Mouse (Mus musculus) brown adipose tissue, adult 24 weeks (tissue): ENCODE data around the gene Nfe2l2. TPM values are rescaled to one million over a fixed set of nuclear protein-coding genes. Genes with fewer than 3 reads are reported as not detected.

Experiments
- H3K27ac ChIP-seq: fragments of 200-500 bp; replicated peaks from 2 replicates; pipeline ENCODE4 v1.5.1; 2012; ENCODE audit warnings: low read depth, mild to moderate bottlenecking, low read length
- H3K4me1 ChIP-seq: fragments of 200-500 bp; 2 replicates; pipeline ENCODE4 v1.6.1; 2012; ENCODE audit warnings: low read length, mixed read lengths; ENCODE audit not compliant: control insufficient read depth, insufficient read depth, insufficient read length
- H3K4me3 ChIP-seq: fragments of 200-500 bp; 2 replicates; pipeline ENCODE4 v1.5.1; 2012; ENCODE audit warnings: low read depth, mild to moderate bottlenecking, low read length, moderate library complexity; ENCODE audit not compliant: insufficient read depth
- polyA plus RNA-seq: library from polyadenylated mRNA; stranded (reverse); fragments of >200 nt; gene quantifications from 2 replicates; pipeline ENCODE4 v1.2.4, GENCODE M21; 2012; ENCODE audit not compliant: missing spikeins, insufficient read depth, insufficient read length

The Nfe2l2 gene
- polyA plus RNA-seq, 1 experiment: 50.2 TPM

DNA sequence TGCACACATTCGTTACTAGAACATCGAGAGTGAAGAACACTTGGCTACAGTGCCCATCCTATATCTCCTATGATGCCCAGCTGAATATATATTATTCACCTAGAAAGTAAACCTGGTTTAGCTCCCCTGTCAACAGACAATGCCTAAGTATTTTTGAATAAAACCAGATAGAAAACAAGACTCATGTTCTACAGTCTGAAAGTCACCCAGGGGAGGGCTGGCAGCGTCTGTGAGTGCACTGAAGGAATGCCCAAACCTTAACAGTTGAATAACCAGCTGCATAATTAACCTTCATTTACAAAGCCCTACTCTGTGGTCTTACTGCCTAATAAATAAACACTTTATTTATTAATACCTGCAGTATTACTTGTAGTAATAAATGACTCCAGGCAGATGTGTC, 19.9 kb downstream of the Nfe2l2 start:
- Histone ChIP-seq H3K4me3 (no peak overlapping the region), H3K27ac (peak overlapping the region; percentile 56; the same call in 1 of the 2 replicates), H3K4me1 (peaks cover 50% of the 10 kb centered on the region)

DNA sequence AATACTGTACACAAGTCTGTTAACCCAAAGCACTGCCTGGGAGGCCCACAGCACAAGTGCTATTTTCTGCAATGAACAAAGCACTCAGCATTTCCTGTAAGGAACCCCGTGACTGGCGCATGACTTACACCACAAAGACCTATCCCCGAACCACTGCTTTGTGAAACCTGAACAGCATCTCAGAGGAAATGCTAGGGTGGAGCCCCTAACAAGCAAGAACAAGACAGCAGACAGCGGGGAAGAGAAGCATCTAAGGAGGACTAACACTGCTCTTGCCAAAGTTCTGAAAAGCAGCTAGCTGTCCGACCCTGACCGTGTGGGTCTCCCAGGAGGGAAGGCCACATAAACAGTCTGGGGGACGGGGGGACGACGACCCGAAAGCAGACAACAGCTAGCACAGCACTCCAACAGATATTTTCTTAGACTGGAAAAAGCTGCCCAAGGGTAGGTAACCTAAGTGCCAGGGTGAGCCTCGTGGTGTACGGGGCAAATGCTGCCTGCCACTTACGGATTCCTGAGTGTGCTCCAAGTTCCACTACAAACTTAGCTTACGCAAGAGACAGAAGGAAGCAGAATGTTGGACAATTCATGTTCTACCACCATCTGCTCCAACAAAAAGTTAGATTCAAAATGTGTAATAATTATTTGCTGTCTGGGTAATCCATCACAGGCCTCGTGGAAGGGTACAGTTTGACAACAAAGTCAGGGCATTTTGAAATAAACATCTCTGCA, 21.3 kb downstream of the Nfe2l2 start:
- peaks cover 39% of the 10 kb centered on the region for H3K4me1 ChIP-seq
- peak overlapping the region; percentile 47 for H3K4me3 ChIP-seq
- H3K27ac ChIP-seq: peak overlapping the region; percentile 96

DNA sequence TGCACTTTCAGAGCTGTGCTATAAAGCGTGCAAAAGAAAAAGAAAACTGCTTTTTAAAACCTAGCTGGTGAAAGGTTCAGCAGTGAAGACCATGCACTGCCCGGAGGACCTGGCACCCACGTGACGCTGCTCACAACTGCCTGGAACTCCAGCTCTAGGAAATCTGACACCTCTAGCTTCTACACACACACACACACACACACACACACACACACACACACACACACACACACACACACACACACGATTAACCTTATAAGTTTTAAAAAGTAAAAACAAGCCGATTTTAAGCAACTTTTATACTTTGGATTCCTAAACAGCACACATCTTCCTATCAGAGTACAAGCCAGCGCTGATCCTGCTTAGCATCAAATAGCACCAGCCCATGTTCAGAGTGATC, 23.0 kb downstream of the Nfe2l2 start:
- no peak overlapping the region for H3K4me3 ChIP-seq
- no peak overlapping the region; the same call in 1 of the 2 replicates for H3K27ac ChIP-seq
- peaks cover 26% of the 10 kb centered on the region for H3K4me1 ChIP-seq

DNA sequence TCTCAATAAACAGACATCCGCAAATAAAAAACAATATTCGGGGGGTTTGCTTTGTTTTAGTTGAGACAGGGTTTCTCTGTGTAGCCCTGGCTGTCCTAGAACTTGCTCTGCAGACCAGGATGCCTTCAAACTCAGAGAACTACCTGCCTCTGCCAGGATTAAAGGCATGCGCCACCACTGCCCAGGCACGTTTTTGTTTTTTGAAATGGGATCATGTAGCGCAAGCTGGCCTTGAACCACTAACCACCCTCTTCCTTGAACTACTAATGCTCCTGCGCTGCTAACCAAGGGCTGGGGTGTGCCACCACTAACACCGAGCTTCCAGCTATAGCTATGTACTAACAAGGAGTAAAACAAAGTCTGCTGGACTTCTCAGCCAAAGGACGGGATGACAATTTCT, 24.5 kb downstream of the Nfe2l2 start:
- H3K27ac ChIP-seq: no peak overlapping the region
- no peak overlapping the region for H3K4me3 ChIP-seq
- H3K4me1 ChIP-seq: peaks cover 18% of the 10 kb centered on the region

DNA sequence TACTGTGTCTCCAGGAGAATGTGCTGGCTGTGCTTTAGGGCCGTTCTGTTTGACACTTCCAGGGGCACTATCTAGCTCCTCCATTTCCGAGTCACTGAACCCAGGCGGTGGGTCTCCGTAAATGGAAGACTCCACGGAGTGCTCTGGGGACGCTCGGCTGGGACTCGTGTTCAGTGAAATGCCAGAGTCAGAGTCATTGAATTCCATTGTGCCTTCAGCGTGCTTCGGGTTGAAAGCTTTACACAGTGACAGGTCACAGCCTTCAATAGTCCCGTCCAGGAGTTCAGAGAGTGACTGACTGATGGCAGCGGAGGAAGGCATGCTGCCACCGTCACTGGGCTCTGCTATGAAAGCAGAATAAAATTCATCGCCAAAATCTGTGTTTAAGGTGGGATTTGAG, 27.9 kb downstream of the Nfe2l2 start:
- Histone ChIP-seq H3K4me3 (no peak overlapping the region), H3K4me1 (peaks cover 4% of the 10 kb centered on the region), H3K27ac (no peak overlapping the region)

DNA sequence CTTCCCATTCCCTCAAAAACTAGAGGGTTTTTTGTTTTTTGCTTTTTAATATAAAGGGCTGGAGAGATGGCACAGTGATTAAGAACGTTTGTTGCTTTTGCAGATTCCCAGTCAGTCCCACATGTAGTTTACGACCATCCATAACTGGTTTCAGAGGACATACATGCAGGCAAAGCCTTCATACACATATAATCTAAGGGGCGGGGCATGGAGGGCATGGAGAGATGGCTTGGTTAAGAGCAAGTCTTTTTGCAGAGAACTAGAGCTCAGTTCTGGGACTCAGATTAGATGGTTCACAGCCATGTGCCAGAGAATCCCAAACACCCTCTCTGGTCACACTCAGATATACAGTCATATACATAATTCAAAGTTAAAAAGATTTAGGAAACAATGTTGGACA, 31.9 kb downstream of the Nfe2l2 start:
- H3K27ac ChIP-seq: no peak overlapping the region
- no peaks in the 10 kb centered on the region for H3K4me1 ChIP-seq
- no peak overlapping the region for H3K4me3 ChIP-seq

DNA sequence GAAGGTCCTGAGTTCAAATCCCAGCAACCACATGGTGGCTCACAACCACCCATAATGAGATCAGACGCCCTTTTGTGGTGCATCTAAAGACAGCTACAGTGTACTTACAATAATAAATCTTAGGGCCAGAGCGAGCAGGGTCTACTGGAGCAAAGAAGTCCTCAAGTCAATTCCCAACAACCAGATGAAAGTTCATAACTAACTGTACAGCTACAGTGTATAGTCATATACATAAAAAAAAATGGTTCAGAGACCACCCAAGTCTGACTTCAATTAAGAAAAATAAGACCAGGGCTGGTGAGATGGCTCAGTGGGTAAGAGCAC, 33.1 kb downstream of the Nfe2l2 start:
- Histone ChIP-seq H3K27ac (no peak overlapping the region), H3K4me1 (no peaks in the 10 kb centered on the region), H3K4me3 (no peak overlapping the region)

DNA sequence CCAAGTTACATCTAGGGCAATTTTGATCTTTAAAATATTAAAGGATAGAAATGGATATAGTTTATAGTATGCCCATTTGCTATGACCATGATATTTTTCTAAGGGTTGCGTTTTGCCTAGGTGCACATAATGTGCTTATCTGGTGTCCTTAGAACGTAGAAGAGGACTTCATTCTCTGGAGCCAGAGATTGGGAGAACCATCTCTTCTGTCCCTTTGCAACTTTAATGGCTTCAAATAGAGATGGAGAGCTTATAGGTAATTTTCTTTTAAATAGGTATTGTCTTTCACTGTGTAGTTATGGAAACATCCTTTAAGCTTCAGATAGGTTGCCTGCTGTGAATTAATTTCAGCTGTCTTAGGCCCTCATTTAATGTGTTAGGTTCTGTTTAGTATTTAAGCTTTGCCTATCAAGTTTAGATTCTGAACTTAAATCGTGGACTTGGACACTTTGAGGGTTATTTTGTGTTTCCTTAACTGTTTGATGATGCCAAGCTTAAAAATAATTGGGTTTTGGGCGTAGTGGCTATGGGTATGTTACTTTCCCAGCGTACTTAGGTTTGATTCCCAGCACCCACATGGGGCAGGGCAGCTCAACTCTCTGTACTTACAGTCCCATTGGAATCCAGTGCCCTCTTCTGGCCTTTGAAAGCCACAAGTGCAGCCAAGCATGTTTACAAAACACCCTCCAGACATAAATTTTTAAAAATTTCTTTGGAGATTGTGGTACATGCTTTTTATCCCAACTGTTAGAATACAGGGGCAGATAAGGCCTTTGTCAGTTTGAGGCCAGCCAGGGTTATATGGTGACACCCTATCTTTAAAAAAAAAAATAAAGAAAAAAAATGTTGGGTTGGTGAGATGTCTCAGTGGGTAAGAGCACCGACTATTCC, 33.8 kb downstream of the Nfe2l2 start:
- H3K27ac ChIP-seq: no peak overlapping the region
- no peak overlapping the region for H3K4me3 ChIP-seq
- H3K4me1 ChIP-seq: no peaks in the 10 kb centered on the region

DNA sequence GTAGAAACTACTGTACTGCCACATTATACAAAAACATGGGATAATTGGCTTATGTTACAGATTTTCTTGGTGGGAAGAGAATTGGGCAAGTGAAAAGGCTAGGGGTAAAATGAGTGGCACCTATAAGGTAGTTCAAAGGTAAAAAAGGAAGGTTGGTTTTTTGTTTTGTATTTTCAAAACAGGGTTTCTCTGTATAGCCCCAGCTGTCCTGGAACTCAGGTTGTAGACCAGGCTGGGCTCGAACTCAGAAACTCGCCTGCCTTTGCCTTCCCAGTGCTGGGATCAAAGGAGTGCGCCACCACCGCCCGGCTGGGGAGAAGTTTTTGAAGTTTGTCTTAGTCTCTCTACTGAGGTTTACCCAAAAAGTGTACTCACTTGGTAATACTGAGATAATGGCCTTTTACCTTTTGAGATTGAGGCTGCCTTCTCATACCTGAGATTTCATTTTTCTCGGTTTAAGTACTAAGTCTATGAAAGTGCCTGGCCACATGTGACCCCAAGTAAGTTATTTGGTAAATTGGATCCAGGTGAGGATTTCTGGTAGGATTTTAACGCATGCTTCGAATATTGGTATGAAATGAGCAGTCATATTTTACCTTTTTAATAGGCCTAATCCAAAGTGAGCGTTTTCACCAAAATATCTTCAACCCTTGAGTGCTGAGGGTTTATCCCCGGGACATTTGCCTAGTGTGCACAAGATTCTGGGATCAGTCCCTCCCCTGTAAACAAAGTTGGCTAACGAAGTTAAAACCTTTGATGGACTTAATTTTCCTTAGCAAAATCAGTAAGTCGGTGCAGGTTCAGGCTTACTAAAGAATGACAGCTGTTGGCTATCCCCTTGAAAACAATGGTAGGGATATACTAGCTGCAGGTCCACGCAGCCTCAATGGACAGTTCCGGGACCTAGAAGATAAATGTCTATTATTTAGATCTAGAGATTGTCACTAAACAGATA, 34.7 kb downstream of the Nfe2l2 start:
- Histone ChIP-seq H3K4me1 (no peaks in the 10 kb centered on the region), H3K4me3 (no peak overlapping the region), H3K27ac (no peak overlapping the region)

DNA sequence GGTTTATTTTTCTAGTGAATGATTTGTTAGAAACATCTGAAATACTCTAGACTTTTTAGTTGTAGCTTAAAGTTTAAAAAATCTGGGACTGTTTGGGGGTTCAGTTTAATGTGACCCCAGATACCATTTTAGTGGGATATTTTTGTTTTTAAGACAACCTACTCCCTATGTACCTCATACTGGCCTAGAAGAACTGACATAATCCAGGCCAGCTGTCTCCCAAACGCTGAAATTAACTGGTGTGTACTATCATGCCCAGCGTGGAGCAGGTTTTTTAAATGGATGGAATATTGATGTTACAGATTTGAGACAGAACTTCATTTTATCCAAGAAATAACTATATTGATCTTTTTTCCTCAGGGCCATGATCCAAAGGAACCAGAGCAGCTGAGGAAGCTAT, 43.3 kb downstream of the Nfe2l2 start:
- H3K4me1 ChIP-seq: 0 out of 2 replicates have a peak, but pooled peaks cover 5% of the 10 kb centered on the region
- no peak overlapping the region for H3K4me3 ChIP-seq
- H3K27ac ChIP-seq: no peak overlapping the region

DNA sequence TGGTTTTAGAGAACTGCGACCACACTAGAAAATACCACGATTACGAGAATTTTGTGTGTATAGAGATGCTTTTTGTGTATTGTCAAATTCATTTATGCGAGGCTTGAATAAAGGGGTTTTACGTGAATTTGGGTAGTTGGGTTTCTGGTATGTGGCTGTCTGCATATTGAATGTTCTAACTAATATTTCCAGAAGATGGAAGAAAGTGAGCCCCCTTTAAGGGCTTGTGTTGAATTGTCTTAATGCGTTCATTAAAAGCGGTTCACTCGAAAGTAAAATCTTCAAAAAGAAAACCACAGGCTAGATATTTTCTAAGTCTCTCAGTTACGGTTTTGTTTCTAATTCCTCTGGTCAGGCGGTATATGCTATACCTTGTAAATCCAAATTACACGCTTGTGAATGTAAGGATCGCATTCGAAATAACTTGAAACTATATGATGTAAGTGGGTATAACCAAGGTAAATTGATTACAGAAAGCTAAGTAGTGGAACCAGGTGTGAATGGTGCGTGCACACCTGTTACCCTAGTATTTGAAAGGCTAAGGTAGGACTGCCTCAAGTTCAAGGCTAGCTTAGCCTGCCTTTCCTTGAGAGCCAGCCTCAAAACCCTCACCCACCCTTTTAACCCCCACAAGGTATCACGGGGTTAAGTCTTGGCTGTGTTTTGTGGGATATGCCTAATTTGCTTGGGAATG, 44.0 kb downstream of the Nfe2l2 start:
- H3K4me3 ChIP-seq: peak overlapping the region; percentile 91
- 0 out of 2 replicates have a peak, but pooled peaks cover 5% of the 10 kb centered on the region for H3K4me1 ChIP-seq
- 0 out of 2 replicates have a peak overlapping the region, but pooled peaks have one; percentile 39 for H3K27ac ChIP-seq

DNA sequence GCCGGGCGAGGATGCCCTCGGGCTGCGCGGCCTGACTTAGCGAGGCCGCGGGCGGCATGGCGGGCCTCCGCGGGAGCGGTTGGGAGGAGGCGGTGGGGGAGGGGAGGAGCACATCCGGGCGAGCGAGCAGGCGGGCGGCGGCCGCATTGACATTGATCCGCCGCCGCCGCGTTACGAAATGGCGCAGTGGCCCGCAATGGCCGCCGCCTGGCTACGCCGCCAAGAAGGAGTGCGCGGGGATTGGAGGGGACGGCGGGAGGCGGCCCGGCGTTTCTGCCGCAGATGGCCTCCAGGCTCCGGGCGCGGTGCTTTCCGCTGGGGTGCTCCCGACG, 44.8 kb downstream of the Nfe2l2 start:
- Histone ChIP-seq H3K4me3 (peak overlapping the region; percentile 91), H3K27ac (peak overlapping the region; percentile 94), H3K4me1 (0 out of 2 replicates have a peak, but pooled peaks cover 5% of the 10 kb centered on the region)

DNA sequence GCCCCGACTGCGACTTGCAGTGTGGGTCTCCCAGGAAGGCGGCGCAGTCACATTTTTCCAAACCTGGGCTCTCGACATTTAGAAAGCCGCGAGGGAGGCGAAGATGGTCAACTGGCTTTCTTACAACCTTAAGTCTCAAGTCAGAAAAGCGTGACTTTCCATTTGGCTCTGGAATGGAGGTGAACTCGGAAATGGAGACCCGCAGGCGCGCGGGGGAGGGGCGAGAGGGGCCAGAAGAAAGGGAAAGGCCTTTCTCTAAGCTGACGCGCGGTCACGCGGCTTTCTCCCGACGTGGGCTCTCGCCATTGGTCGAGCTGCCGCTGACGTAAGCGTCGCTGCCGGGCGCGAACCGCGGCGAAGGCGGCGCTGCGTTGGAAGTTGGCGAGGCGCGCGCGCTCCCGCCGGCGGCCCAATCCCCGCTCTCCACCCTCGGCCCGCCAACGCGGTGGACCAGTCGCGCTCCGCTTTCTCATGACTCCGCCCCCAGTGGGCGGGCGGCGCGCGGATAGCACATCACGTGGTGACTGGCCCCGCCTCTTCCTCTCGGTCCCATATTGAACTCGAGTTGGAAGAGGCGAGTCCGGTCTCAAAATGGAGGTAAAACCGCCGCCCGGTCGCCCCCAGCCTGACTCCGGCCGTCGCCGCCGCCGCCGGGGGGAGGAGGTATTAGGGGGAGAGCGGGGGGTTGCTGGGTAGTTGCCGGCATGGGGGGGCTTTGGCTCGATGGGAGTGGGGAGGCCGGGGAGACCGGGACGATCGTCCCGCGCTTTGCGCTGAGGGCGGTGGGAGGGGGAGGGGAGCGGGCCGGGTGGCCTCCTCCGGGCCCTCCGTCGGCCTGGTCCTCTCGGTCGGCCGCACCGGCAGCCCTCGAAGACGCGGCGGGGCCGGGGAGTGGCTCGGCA, 45.5 kb downstream of the Nfe2l2 start, which contains the start of gene Hnrnpa3:
Hnrnpa3 (plus strand) TSS at position 535 of the 902 bp plus-strand sequence.
- H3K4me1 ChIP-seq: 0 out of 2 replicates have a peak, but pooled peaks cover 5% of the 10 kb centered on the region
- H3K4me3 ChIP-seq: peak within 1 kb of the TSS; percentile 91
- H3K27ac ChIP-seq: peak within 1 kb of the TSS; percentile 96
